Mouse (Mus musculus) CH12.LX (cell line): ENCODE data around the gene Dhx16. TPM values are rescaled to one million over a fixed set of nuclear protein-coding genes. Genes with fewer than 3 reads are reported as not detected.
"Not testable (repeated sequence)": the region's sequence is repeated elsewhere in the genome, so short reads cannot be mapped to it uniquely, and the experiment has no call there.

Source experiments
- DNase-seq: peaks from one replicate; pipeline ENCODE4 v3.0.0-alpha.2; 2013; ENCODE audit errors: extremely low read depth
- H3K27ac ChIP-seq: 2 replicates; pipeline ENCODE4 v1.5.1; 2012; ENCODE audit warnings: low read depth, mild to moderate bottlenecking, control low read depth, moderate library complexity; ENCODE audit not compliant: insufficient read depth
- H3K27me3 ChIP-seq: replicated peaks from 2 replicates; pipeline ENCODE3; 2012; ENCODE audit warnings: inconsistent platforms
- H3K36me3 ChIP-seq, 2 experiments: replicated peaks in 1 of 2; 2 replicates each; pipeline versions ENCODE3 to v1.6.1; 2012; ENCODE audit warnings: inconsistent platforms in 1 of 2, low read length in 1 of 2, mild to moderate bottlenecking in 1 of 2, mixed read lengths in 1 of 2, moderate library complexity in 1 of 2; ENCODE audit not compliant: control insufficient read depth in 1 of 2, insufficient read depth in 1 of 2
- H3K4me1 ChIP-seq, 2 experiments: 2 replicates each; pipeline ENCODE4 v1.6.1; 2012; ENCODE audit warnings: inconsistent platforms in 1 of 2, moderate library complexity in 1 of 2; ENCODE audit not compliant: insufficient read depth in 2 of 2, control insufficient read depth in 1 of 2
- H3K4me2 ChIP-seq: 2 replicates; pipeline ENCODE4 v1.6.1; 2012; ENCODE audit warnings: low read depth, mild to moderate bottlenecking, control low read depth; ENCODE audit not compliant: poor library complexity, insufficient read depth, severe bottlenecking
- H3K4me3 ChIP-seq, 3 experiments: fragments of 150-350 bp in 1 of 3; sonication (generic) in 1 of 3; replicated peaks in 1 of 3; 2 replicates each; pipeline versions ENCODE3 to v1.5.1; 2011 to 2012; ENCODE audit warnings: low read depth in 2 of 3, low read length in 2 of 3, mild to moderate bottlenecking in 2 of 3, moderate library complexity in 2 of 3, control low read depth in 1 of 3, improper control_type of control experiment in 1 of 3, inconsistent platforms in 1 of 3, mixed read lengths in 1 of 3; ENCODE audit not compliant: poor library complexity in 1 of 3
- H3K79me2 ChIP-seq: replicated peaks from 2 replicates; pipeline ENCODE4 v1.6.1; 2012; ENCODE audit warnings: mild to moderate bottlenecking, moderate library complexity; ENCODE audit not compliant: control insufficient read depth, poor library complexity, insufficient read depth, severe bottlenecking; ENCODE audit errors: extremely low read depth
- H3K9ac ChIP-seq: 2 replicates; pipeline ENCODE4 v1.6.1; 2012; ENCODE audit warnings: low read depth, mild to moderate bottlenecking, control low read depth, moderate library complexity; ENCODE audit not compliant: insufficient read depth
- H3K9me3 ChIP-seq: replicated peaks from 2 replicates; pipeline ENCODE3; 2012; ENCODE audit warnings: low read length, inconsistent platforms, mixed read lengths
- BHLHE40 ChIP-seq: IDR thresholded peaks from 2 replicates; pipeline ENCODE4 v1.6.1; 2011; ENCODE audit warnings: mild to moderate bottlenecking, low read depth, low read length, improper control_type of control experiment
- CTCF ChIP-seq, 2 experiments: IDR thresholded peaks in 1 of 2; conservative IDR thresholded peaks in 1 of 2; 2 replicates each; pipeline ENCODE4 v1.5.1; 2011 to 2012; ENCODE audit warnings: low read depth in 2 of 2, low read length in 2 of 2, improper control_type of control experiment in 1 of 2, inconsistent platforms in 1 of 2, mild to moderate bottlenecking in 1 of 2, moderate library complexity in 1 of 2
- EP300 ChIP-seq: IDR thresholded peaks from 2 replicates; pipeline ENCODE4 v1.6.1; 2011; ENCODE audit warnings: low read length, improper control_type of control experiment
- GABPA ChIP-seq: IDR thresholded peaks from 2 replicates; pipeline ENCODE4 v1.6.1; 2012; ENCODE audit warnings: low read depth, low read length, improper control_type of control experiment, inconsistent platforms; ENCODE audit not compliant: insufficient replicate concordance
- HCFC1 ChIP-seq: IDR thresholded peaks from 2 replicates; pipeline ENCODE4 v1.6.1; 2012; ENCODE audit warnings: low read depth, mild to moderate bottlenecking, inconsistent platforms, low read length, improper control_type of control experiment
- IRF4 ChIP-seq: IDR thresholded peaks from 2 replicates; pipeline ENCODE4 v1.6.1; 2014; ENCODE audit warnings: low read depth, mild to moderate bottlenecking, inconsistent platforms, low read length, improper control_type of control experiment
- MYC ChIP-seq: IDR thresholded peaks from 2 replicates; pipeline ENCODE4 v1.6.1; 2011; ENCODE audit warnings: low read depth, mild to moderate bottlenecking, improper control_type of control experiment, low read length
- NRF1 ChIP-seq: IDR thresholded peaks from 2 replicates; pipeline ENCODE4 v1.6.1; 2014; ENCODE audit warnings: low read depth, mild to moderate bottlenecking, inconsistent platforms, low read length, improper control_type of control experiment, moderate library complexity
- POLR2AphosphoS2 ChIP-seq: IDR thresholded peaks from 2 replicates; pipeline ENCODE4 v1.6.1; 2011; ENCODE audit warnings: low read depth, low read length, improper control_type of control experiment
- RAD21 ChIP-seq: IDR thresholded peaks from 2 replicates; pipeline ENCODE4 v1.6.1; 2011; ENCODE audit warnings: low read depth, mild to moderate bottlenecking, low read length, improper control_type of control experiment, moderate library complexity
- SIN3A ChIP-seq: IDR thresholded peaks from 2 replicates; pipeline ENCODE4 v1.6.1; 2012; ENCODE audit warnings: low read length, improper control_type of control experiment, inconsistent platforms
- SMC3 ChIP-seq: IDR thresholded peaks from 2 replicates; pipeline ENCODE4 v1.6.1; 2011; ENCODE audit warnings: low read depth, low read length, improper control_type of control experiment
- TBP ChIP-seq: conservative IDR thresholded peaks from 2 replicates; pipeline ENCODE4 v1.6.1; 2011; ENCODE audit warnings: low read depth, low read length, improper control_type of control experiment
- USF2 ChIP-seq: conservative IDR thresholded peaks from 2 replicates; pipeline ENCODE4 v1.6.1; 2011; ENCODE audit warnings: low read depth, low read length, improper control_type of control experiment
- ZNF384 ChIP-seq: IDR thresholded peaks from 2 replicates; pipeline ENCODE4 v1.6.1; 2012; ENCODE audit warnings: low read depth, low read length, improper control_type of control experiment, inconsistent platforms
- dilution Hi-C: fragments of 300-500 bp; cut with MboI; formaldehyde crosslinking; loops from 2 replicates; pipeline ENCODE4 v1.14.3; 2020; ENCODE audit warnings: low sequenced_read_pairs; ENCODE audit not compliant: extremely low pct_unique_long_range_greater_than_20kb, extremely low pct_ligation_motif_present
- in situ Hi-C: fragments of 300-500 bp; cut with MboI; formaldehyde crosslinking; loops from 3 replicates; pipeline ENCODE4 v1.14.3; 2019; ENCODE audit warnings: low sequenced_read_pairs, low pct_ligation_motif_present, low pct_unique_long_range_greater_than_20kb, mixed read lengths
- polyA plus RNA-seq: library from polyadenylated mRNA; unstranded; fragments of >175 nt; gene quantifications from 2 replicates; pipeline ENCODE4 v1.2.1, GENCODE M21; 2012; ENCODE audit warnings: low read depth; ENCODE audit not compliant: insufficient read length
- total RNA-seq, 2 experiments: library from RNA; depleted of rRNA; stranded (reverse); fragments of 300-350 nt in 1 of 2; fragments of >200 nt in 1 of 2; gene quantifications; 2 replicates each; pipeline ENCODE4 v1.2.3; 2012 to 2014

Dhx16 gene
- total and polyA plus RNA-seq, 3 experiments = 74.8 to 107 (median 75.3) TPM

DNA sequence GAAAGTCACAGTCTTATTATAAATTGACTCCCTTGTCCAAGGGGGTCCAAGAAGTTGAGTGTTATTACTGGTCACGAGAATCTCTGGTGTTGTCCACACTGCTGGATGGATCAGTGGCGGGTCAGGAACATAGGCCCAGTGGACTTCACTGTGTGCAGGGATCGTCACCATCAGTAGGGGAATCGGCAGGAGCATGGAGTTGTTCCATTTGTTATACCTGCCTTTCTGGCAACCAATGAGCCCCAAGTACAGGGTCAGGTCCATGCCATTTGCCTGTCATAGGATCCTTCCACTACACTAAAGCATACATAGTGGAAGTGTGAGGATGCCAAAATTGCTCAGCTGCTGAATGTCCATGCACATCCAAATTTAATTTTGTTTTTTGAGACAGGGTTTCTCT lies 53.0 kb downstream of the Dhx16 start:
- Histone ChIP-seq H3K4me2 (no peak overlapping the region), H3K4me3 (no peak overlapping the region), H3K9ac (no peak overlapping the region), H3K4me1 (no peaks in the 10 kb centered on the region), H3K79me2 (no peaks in the 10 kb centered on the region), H3K27ac (no peak overlapping the region), H3K9me3 (no peaks in the 10 kb centered on the region), H3K27me3 (no peaks in the 10 kb centered on the region), H3K36me3 (peaks cover 38 to 39% of the 10 kb centered on the region in 2 experiments)
- DNase-seq = no peak
- TF ChIP-seq POLR2AphosphoS2 (peak; percentile 73; the same call in 1 of the 2 replicates), TBP (no peak)
- dilution Hi-C loops = no loop called here
- in situ Hi-C loops = no loop called here

DNA sequence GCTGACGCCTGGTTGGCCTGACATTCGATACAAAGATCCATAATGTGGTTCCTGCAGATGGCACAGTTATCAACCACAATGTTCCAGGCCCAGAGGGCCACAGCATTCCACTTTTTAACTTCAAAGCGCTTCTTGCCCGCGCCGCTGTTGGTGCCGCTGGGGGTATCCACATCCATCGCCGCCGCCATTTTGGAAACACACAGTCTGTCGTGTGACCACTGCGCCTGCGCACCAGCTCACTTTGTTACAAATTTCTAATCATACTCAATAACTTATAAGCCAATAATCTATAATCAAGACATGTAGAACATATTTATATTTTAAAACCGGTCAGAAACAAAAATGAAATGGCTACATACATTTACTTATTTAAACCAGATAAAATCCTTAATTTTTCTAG lies 56.1 kb downstream of the Dhx16 start:
- H3K4me3 ChIP-seq, DNase-seq, H3K9me3 ChIP-seq, H3K27me3 ChIP-seq, dilution Hi-C loops, H3K27ac ChIP-seq, H3K4me2 ChIP-seq, H3K9ac ChIP-seq, H3K79me2 ChIP-seq, H3K36me3 ChIP-seq, in situ Hi-C loops, H3K4me1 ChIP-seq: not testable (repeated sequence)

DNA sequence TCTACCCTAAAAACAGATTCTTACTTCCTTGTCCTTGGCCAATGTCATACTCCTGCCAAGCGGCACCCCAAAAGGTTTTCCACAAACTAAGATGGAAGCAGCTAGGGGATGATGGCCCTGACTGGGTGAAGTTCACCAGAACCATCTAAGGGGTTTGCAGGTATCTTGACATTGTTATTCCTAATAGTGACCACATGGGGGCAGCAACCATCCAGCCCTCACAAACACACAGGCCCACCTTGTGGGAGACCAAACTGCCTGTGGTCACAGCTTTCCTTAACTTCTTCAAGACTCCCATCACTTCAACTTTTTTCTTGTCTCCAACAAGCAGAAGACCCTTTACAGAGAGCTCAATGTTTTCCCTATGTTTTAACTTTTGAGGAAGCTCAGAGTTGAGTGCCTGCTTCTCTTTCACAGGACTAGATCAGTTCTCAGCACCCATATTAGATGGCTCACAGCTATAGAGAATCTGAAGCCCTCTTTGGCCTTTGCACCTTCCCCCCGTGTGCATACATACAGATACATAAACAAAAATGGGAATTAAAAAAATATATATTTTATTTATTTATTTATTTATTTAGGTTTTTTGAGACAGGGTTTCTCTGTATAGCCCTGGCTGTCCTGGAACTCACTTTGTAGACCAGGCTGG lies 58.2 kb downstream of the Dhx16 start:
- peak; percentile 74 for DNase-seq
- Histone ChIP-seq H3K4me3 (no peak overlapping the region), H3K27me3 (peaks cover 2% of the 10 kb centered on the region), H3K27ac (no peak overlapping the region), H3K9ac (no peak overlapping the region), H3K4me2 (no peak overlapping the region), H3K79me2 (no peaks in the 10 kb centered on the region), H3K4me1 (no peaks in the 10 kb centered on the region), H3K9me3 (peaks cover 6% of the 10 kb centered on the region), H3K36me3 (no peaks in the 10 kb centered on the region)
- in situ Hi-C loops (no loop called here), dilution Hi-C loops (no loop called here)
- TF ChIP-seq IRF4 (no peak), SMC3 (peak; percentile 76), CTCF (conservative IDR thresholded peaks at IDR 0.05 in 1 of 2, IDR thresholded peaks at IDR 0.05 in 1 of 2; ENCODE audit: low read depth in 2 of 2, low read length in 2 of 2) (peak; percentile 70 to 90), RAD21 (peak; percentile 82)

DNA sequence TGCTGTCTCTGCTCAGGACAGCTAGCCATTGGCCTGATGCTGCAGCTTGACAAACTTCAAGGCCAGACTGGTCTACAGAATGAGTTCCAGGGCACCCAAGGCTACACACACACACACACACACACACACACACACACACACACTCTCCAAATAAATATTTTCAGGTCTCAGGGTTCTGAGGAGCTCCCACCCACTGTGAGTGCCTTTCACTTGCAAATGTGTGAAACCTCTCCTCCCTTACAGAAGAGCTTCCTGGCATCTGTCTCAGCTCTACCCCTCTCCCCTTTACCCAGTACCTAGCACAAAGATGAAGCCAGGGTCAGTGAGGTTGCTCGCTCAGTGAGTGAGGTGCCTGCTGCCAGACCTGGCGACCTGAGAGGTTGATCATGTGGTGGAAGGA lies 59.5 kb downstream of the Dhx16 start:
- Histone ChIP-seq H3K4me3 (no peak overlapping the region), H3K9me3 (peaks cover 6% of the 10 kb centered on the region), H3K9ac (no peak overlapping the region), H3K79me2 (no peaks in the 10 kb centered on the region), H3K27me3 (peaks cover 2% of the 10 kb centered on the region), H3K4me1 (no peaks in the 10 kb centered on the region), H3K27ac (no peak overlapping the region), H3K4me2 (no peak overlapping the region), H3K36me3 (no peaks in the 10 kb centered on the region)
- dilution Hi-C loops = no loop called here
- TF ChIP-seq SIN3A = no peak
- no peak for TF ChIP-seq HCFC1
- TF ChIP-seq MYC = no peak
- no peak for TF ChIP-seq CTCF (conservative IDR thresholded peaks at IDR 0.05 in 1 of 2, IDR thresholded peaks at IDR 0.05 in 1 of 2; ENCODE audit: low read depth in 2 of 2, low read length in 2 of 2)
- TF ChIP-seq ZNF384 = no peak
- TF ChIP-seq EP300 = no peak
- no peak for TF ChIP-seq GABPA
- TF ChIP-seq NRF1 = no peak
- no peak for TF ChIP-seq USF2
- TF ChIP-seq BHLHE40 = no peak
- no peak for TF ChIP-seq RAD21
- in situ Hi-C loops = no loop called here
- no peak for DNase-seq
